Mouse (Mus musculus): Measurements from ENCODE around the gene Cmya5. TPM values are rescaled to one million over a fixed set of nuclear protein-coding genes. Genes with fewer than 3 reads are reported as not detected.

Gene Cmya5
- polyA plus RNA-seq, 1 experiment, result not detected

- Histone ChIP-seq H3K9me3 (ENCODE audit: control insufficient read depth, low read length) (no peaks in the 10 kb centered on the region), H3K4me1 (ENCODE audit: control insufficient read depth) (no peaks in the 10 kb centered on the region), H3K27me3 (ENCODE audit: control insufficient read depth) (no peaks in the 10 kb centered on the region), H3K36me3 (ENCODE audit: control insufficient read depth) (peaks cover 64% of the 10 kb centered on the region), H3K4me3 (replicated peaks) (no peak overlapping the region)
- TF ChIP-seq TAL1 (IDR thresholded peaks at IDR 0.05; ENCODE audit: low read length), result no peak
- TF ChIP-seq GATA1 (IDR thresholded peaks at IDR 0.05; ENCODE audit: low read length), result no peak
Observed at GRCm38 (mm10) chr13:93163303-93163702, 18.8 kb upstream of the Cmya5 start.

- Histone ChIP-seq H3K36me3 (ENCODE audit: control insufficient read depth) (peaks cover 62% of the 10 kb centered on the region), H3K4me3 (replicated peaks) (no peak overlapping the region), H3K4me1 (ENCODE audit: control insufficient read depth) (no peaks in the 10 kb centered on the region), H3K27me3 (ENCODE audit: control insufficient read depth) (no peaks in the 10 kb centered on the region), H3K9me3 (ENCODE audit: control insufficient read depth, low read length) (no peaks in the 10 kb centered on the region)
- no peak for TF ChIP-seq TAL1 (IDR thresholded peaks at IDR 0.05; ENCODE audit: low read length)
- no peak for TF ChIP-seq GATA1 (IDR thresholded peaks at IDR 0.05; ENCODE audit: low read length)
Observed at GRCm38 (mm10) chr13:93162456-93162855, 17.9 kb upstream of the Cmya5 start.

GRCm38 (mm10) chr13:93158261-93158660 lies 13.7 kb upstream of the Cmya5 start:
- Histone ChIP-seq H3K4me1 (ENCODE audit: control insufficient read depth) (no peaks in the 10 kb centered on the region), H3K27me3 (ENCODE audit: control insufficient read depth) (no peaks in the 10 kb centered on the region), H3K36me3 (ENCODE audit: control insufficient read depth) (peaks cover 66% of the 10 kb centered on the region), H3K4me3 (replicated peaks) (no peak overlapping the region), H3K9me3 (ENCODE audit: control insufficient read depth, low read length) (no peaks in the 10 kb centered on the region)
- no peak for TF ChIP-seq TAL1 (IDR thresholded peaks at IDR 0.05; ENCODE audit: low read length)
- no peak for TF ChIP-seq GATA1 (IDR thresholded peaks at IDR 0.05; ENCODE audit: low read length)

- no peaks in the 10 kb centered on the region for H3K9me3 ChIP-seq (ENCODE audit: control insufficient read depth, low read length)
- TF ChIP-seq GATA1 (IDR thresholded peaks at IDR 0.05; ENCODE audit: low read length) (no peak), TAL1 (IDR thresholded peaks at IDR 0.05; ENCODE audit: low read length) (no peak)
- no peak overlapping the region for H3K4me3 ChIP-seq (replicated peaks)
- H3K36me3 ChIP-seq (ENCODE audit: control insufficient read depth), result peaks cover 84% of the 10 kb centered on the region
- no peaks in the 10 kb centered on the region for H3K4me1 ChIP-seq (ENCODE audit: control insufficient read depth)
- no peaks in the 10 kb centered on the region for H3K27me3 ChIP-seq (ENCODE audit: control insufficient read depth)
Observed at GRCm38 (mm10) chr13:93153280-93153679, 8.8 kb upstream of the Cmya5 start.

- TF ChIP-seq TAL1 (IDR thresholded peaks at IDR 0.05; ENCODE audit: low read length) (no peak), GATA1 (IDR thresholded peaks at IDR 0.05; ENCODE audit: low read length) (no peak)
- no peak overlapping the region for H3K4me3 ChIP-seq (replicated peaks)
Observed at GRCm38 (mm10) chr13:93143819-93144283, 673 bp downstream of the Cmya5 start.

GRCm38 (mm10) chr13:93141184-93141583 lies 3.3 kb downstream of the Cmya5 start:
- no peaks in the 10 kb centered on the region for H3K9me3 ChIP-seq (ENCODE audit: control insufficient read depth, low read length)
- TF ChIP-seq TAL1 (IDR thresholded peaks at IDR 0.05; ENCODE audit: low read length) (no peak), GATA1 (IDR thresholded peaks at IDR 0.05; ENCODE audit: low read length) (no peak)
- peaks cover 6% of the 10 kb centered on the region for H3K36me3 ChIP-seq (ENCODE audit: control insufficient read depth)
- no peak overlapping the region for H3K4me3 ChIP-seq (replicated peaks)
- peaks cover 8% of the 10 kb centered on the region for H3K4me1 ChIP-seq (ENCODE audit: control insufficient read depth)
- no peaks in the 10 kb centered on the region; the same call in 1 of the 2 replicates for H3K27me3 ChIP-seq (ENCODE audit: control insufficient read depth)

More at GRCm38 (mm10) chr13:93143819-93144283, 673 bp downstream of the Cmya5 start:
- no peaks in the 10 kb centered on the region for H3K9me3 ChIP-seq (ENCODE audit: control insufficient read depth, low read length)
- H3K27me3 ChIP-seq (ENCODE audit: control insufficient read depth), result no peaks in the 10 kb centered on the region; the same call in 1 of the 2 replicates
- peaks cover 16% of the 10 kb centered on the region for H3K36me3 ChIP-seq (ENCODE audit: control insufficient read depth)
- H3K4me1 ChIP-seq (ENCODE audit: control insufficient read depth), result peaks cover 8% of the 10 kb centered on the region

GRCm38 (mm10) chr13:93138059-93138458 lies 6.5 kb downstream of the Cmya5 start:
- Histone ChIP-seq H3K27me3 (ENCODE audit: control insufficient read depth) (no peaks in the 10 kb centered on the region), H3K4me3 (replicated peaks) (no peak overlapping the region), H3K4me1 (ENCODE audit: control insufficient read depth) (no peaks in the 10 kb centered on the region), H3K9me3 (ENCODE audit: control insufficient read depth, low read length) (no peaks in the 10 kb centered on the region), H3K36me3 (ENCODE audit: control insufficient read depth) (no peaks in the 10 kb centered on the region)
- TF ChIP-seq GATA1 (IDR thresholded peaks at IDR 0.05; ENCODE audit: low read length) (no peak), TAL1 (IDR thresholded peaks at IDR 0.05; ENCODE audit: low read length) (no peak)

- H3K4me3 ChIP-seq (replicated peaks), result no peak overlapping the region
- no peaks in the 10 kb centered on the region for H3K27me3 ChIP-seq (ENCODE audit: control insufficient read depth)
- no peaks in the 10 kb centered on the region for H3K36me3 ChIP-seq (ENCODE audit: control insufficient read depth)
- TF ChIP-seq GATA1 (IDR thresholded peaks at IDR 0.05; ENCODE audit: low read length) (no peak), TAL1 (IDR thresholded peaks at IDR 0.05; ENCODE audit: low read length) (no peak)
- no peaks in the 10 kb centered on the region for H3K4me1 ChIP-seq (ENCODE audit: control insufficient read depth)
- H3K9me3 ChIP-seq (ENCODE audit: control insufficient read depth, low read length), result no peaks in the 10 kb centered on the region
Observed at GRCm38 (mm10) chr13:93137098-93137497, 7.4 kb downstream of the Cmya5 start.

- no peak for TF ChIP-seq TAL1 (IDR thresholded peaks at IDR 0.05; ENCODE audit: low read length)
- no peak for TF ChIP-seq GATA1 (IDR thresholded peaks at IDR 0.05; ENCODE audit: low read length)
- Histone ChIP-seq H3K9me3 (ENCODE audit: control insufficient read depth, low read length) (no peaks in the 10 kb centered on the region), H3K4me1 (ENCODE audit: control insufficient read depth) (no peaks in the 10 kb centered on the region), H3K27me3 (ENCODE audit: control insufficient read depth) (no peaks in the 10 kb centered on the region), H3K36me3 (ENCODE audit: control insufficient read depth) (no peaks in the 10 kb centered on the region), H3K4me3 (replicated peaks) (no peak overlapping the region)
Observed at GRCm38 (mm10) chr13:93136251-93136650, 8.3 kb downstream of the Cmya5 start.

GRCm38 (mm10) chr13:93135501-93135900 lies 9.0 kb downstream of the Cmya5 start:
- Histone ChIP-seq H3K4me3 (replicated peaks) (no peak overlapping the region), H3K27me3 (ENCODE audit: control insufficient read depth) (no peaks in the 10 kb centered on the region)
- no peak for TF ChIP-seq TAL1 (IDR thresholded peaks at IDR 0.05; ENCODE audit: low read length)
- no peak for TF ChIP-seq GATA1 (IDR thresholded peaks at IDR 0.05; ENCODE audit: low read length)

More at GRCm38 (mm10) chr13:93135501-93135900, 9.0 kb downstream of the Cmya5 start:
- no peaks in the 10 kb centered on the region for H3K4me1 ChIP-seq (ENCODE audit: control insufficient read depth)
- no peaks in the 10 kb centered on the region for H3K9me3 ChIP-seq (ENCODE audit: control insufficient read depth, low read length)
- no peaks in the 10 kb centered on the region for H3K36me3 ChIP-seq (ENCODE audit: control insufficient read depth)
